Mouse (Mus musculus): ENCODE measurements around the gene Gpr142.

Gpr142 gene

DNA sequence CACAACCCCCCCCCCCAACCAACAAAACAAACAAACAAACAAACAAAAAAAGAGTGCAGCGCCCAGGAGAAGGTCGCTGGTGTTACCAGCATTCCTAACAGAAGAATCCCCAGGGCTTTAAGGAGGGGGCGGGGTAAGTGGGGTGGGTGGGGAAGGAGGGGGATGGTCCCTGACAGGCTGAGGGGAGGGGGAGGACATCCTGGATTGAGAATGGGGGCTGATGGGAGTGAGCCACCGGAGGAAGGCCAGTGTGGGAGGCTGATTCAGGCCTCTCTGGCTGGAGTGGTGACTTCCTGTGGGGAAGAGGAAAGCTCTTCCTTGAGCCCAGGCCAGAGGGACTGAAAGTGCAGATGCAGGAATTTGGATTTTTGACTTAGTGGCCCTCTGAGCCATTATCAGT, 47.6 kb downstream of the Gpr142 start:
- no peak for DNase-seq

GRCm38 (mm10) chr11:114847008-114847407, 48.3 kb downstream of the Gpr142 start:
- DNase-seq = no peak

DNA sequence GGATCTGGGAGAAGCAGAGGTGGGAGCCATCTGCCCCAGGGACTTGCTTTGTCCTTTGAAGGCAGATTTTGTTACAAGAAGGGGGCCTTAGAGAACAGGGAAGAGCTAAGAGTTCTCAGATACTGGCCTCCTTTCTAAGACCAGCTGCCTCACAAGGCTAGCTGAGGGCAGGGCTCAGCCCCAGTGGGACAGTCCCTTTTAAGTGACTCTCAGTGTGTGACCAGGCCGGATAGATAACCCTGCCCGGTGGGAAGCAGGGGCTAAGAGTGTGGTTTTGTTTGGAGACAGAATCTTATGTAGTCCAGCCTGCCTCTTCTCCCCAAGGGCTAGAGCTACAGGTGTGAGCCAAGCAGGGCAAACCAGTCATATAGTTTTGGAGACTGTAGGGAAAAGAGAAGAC, 50.8 kb downstream of the Gpr142 start:
- no peak for DNase-seq

DNA sequence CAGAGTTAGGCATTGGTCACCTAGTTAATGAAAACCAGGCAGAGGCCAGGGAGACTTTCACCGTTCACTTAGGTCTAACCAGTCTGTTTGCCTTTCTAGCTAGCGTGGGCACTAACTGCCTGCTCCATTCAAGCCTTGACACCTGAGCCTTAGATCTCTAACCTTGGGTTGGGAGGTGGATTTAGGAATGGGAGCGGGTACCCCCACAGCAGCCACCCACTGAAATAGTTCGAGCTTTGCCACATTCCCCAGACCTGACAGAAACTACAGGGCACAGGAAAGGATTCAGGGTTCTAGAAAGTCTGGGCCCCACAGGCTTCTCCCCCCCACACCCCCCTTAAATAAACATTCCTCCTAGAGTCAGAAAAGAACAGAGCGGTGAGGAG, 51.3 kb downstream of the Gpr142 start:
- DNase-seq = peak; percentile 42

DNA sequence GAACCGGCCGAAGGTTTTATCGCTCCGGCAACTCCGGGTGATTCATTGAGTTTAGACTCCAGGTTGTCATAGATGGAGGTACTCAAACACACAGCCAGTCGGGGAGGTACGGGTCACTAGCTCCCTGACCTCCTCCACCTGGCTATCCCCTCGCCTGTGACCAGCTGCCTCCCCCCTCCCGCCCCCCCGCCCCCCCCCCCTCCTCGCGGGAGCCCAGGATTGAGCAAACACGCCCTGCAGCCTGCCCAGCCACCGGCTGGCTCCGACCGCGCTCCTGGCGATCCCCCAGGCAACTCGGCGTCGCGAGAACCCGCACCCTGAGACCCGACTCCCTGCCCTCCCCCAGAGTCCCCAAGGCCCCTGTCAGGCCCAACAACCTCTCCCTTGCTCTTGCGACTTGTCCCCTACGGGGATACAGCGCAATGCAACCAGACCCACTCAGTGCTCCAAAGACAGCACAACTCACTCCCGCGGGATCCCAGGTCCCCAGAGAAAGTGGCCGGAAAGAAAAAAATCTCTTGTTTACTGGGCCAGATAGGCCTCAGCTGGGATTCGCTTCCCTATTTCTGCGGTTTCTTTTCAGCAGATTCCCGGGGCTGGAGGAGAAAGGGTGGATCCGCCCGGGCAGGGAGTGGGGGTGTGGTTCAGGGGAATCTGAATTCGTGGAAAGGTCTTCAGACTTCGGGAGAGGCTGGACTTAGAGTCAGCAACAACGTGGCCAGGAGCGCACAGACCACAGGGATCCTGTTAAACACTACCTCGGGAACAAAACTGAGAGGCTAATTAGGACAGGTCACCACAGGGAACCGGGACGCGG, 51.9 kb downstream of the Gpr142 start, which contains the start of gene Gprc5c:
Gene Gprc5c, plus strand, starts transcription at position 701 of the 817 bp plus-strand sequence.
- peak; percentile 80 for DNase-seq

DNA sequence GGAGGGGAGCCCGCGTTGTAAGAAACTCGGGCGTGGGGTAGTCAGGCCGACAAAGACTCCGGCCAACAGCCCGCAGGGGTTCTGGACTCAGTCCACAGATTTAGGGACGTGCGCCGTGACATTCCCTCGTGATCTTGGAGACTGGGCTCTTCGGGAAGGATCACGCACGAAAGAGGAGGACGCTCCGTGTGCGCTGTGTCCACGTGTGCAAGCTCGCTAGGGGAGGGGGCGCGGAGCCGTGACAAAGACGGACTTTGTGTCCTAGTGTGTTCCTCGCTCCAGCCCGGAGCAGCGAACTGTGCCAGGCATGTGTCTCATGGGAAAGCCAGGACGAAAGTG, 52.5 kb downstream of the Gpr142 start:
- no peak for DNase-seq

DNA sequence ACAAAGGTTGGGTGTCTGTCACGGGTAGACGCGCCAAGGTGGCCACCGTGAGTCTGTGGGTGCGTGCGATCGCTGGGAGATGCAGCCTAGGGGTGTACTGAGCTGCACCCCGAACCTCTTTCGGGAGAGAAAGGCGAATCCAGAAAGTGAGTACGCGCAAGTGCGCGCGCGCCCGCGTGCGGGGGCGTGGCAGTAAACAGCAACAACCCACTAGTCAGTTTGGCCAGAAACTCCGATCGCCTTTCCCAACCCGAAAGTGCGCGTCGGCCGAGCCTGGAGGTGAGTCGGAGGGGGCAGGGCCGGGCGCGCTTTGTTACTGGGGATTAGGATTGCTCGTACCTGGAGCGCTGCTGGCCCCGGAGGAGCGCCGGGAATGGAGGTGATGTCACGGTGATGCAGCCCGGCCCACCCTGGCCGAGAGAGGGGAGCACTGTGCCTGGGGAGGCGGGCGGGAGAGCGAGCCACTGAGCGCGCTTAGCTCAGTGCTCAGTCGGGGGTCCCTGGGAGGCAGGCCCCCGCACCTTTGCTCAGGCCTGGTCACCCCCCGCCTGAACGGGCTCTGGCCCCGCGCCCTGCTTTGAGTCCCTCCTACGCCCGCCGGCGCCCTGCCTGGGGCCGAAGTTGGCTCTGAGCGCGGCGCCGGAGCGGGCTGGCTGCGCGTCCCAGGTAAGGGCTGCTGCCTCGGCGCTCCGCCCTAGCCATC, 53.0 kb downstream of the Gpr142 start:
- DNase-seq = peak; percentile 90

GRCm38 (mm10) chr11:114852311-114853173, 53.8 kb downstream of the Gpr142 start:
- peak; percentile 68 for DNase-seq

DNA sequence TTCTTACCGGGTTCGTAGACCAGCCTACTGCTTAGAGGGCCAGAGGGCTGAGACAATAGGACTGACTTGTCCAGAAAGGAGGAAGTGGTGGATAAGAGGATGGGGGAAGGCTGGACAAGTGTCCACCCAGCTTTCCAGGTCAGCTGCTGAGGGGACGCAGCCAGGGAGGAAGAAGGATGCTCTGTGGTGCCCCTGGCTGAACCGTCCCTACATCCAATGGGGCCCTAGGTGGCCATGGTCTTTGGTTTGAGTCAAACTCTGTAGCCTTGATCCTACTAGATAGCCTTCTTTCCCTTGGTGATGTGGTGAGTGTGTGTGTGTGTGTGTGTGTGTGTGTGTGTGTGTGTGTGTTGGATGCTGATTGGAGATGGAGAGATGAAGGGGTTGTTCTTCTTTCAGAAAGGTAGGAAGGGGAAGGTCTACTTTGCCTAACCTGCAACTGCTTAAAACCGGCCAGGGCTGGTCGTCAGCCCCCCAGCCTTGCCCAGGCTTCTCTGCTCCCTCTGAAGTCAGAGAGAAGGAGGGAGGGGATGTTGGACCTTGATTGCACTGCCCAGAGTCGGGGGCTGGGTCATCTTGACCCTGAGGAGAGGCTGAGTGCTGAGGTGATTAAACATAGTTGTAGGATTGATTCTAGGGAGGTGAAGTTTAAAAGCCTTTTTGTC, 54.6 kb downstream of the Gpr142 start:
- DNase-seq = peak; percentile 60

GRCm38 (mm10) chr11:114854581-114854980, 55.9 kb downstream of the Gpr142 start:
- no peak for DNase-seq

- no peak for DNase-seq
Observed at GRCm38 (mm10) chr11:114856125-114856524, 57.4 kb downstream of the Gpr142 start.

Data from kidney, postnatal 10 days (tissue).